In the genomic region with DNA sequence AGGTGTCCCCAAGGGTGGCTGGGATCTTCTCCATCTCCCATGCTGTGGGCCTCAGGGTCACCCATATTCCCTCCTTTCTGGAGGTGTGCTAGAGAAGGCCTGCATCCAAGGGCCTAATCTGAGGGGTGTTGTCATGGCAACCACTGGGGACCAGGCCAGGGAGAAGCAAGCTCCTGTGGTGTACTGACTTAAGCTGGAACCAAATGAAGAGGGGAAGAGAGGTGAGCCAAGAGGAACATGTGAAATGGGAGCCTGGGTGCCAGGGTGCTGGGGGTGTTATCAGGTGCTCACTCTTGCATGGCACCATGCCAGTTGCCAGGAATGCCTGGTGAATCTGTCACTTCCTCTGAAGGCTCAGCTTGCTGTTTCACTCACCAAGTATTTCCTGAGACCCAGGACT, we compare ENCODE assay signal across 11 mouse cellular contexts.
DNase-seq lines count a peak whose midpoint lies in the region; ATAC-seq lines count a peak whose summit lies in the region.
"Had no signal": no experiment of that assay in that cellular context is flagged by ENCODE, and none has a peak within 500 bp of the region (broad histone marks: within the 10 kb centered on the region; RNA-seq: fewer than 3 reads in every experiment).

No protein-coding gene starts in this region.

- H3K27ac ChIP-seq in forebrain, embryonic 12.5 days: no peak overlapping the region
- H3K27ac ChIP-seq: embryonic facial prominence, embryonic 13.5 days; liver, embryonic 15.5 days; midbrain, embryonic 12.5 days had no signal

- peaks cover 4% of the 10 kb centered on the region; the same call in 1 of the 2 replicates for H3K4me1 ChIP-seq in forebrain, embryonic 12.5 days
- H3K4me1 ChIP-seq: liver, embryonic 15.5 days; midbrain, embryonic 12.5 days had no signal

- H3K9ac ChIP-seq in forebrain, embryonic 12.5 days: no peak overlapping the region
- H3K9ac ChIP-seq: embryonic facial prominence, embryonic 13.5 days; liver, embryonic 15.5 days; midbrain, embryonic 12.5 days had no signal

- no peaks in the 10 kb centered on the region for H3K36me3 ChIP-seq in forebrain, embryonic 12.5 days (replicated peaks)
- H3K36me3 ChIP-seq: embryonic facial prominence, embryonic 13.5 days; liver, embryonic 15.5 days; midbrain, embryonic 12.5 days had no signal

- H3K9me3 ChIP-seq in forebrain, embryonic 12.5 days: no peaks in the 10 kb centered on the region
- H3K9me3 ChIP-seq: embryonic facial prominence, embryonic 13.5 days; liver, embryonic 15.5 days; midbrain, embryonic 12.5 days had no signal

- no peaks in the 10 kb centered on the region for H3K27me3 ChIP-seq in forebrain, embryonic 12.5 days
- H3K27me3 ChIP-seq: embryonic facial prominence, embryonic 13.5 days; liver, embryonic 15.5 days; midbrain, embryonic 12.5 days had no signal

- ATAC-seq in forebrain, embryonic 12.5 days (ENCODE audit: low FRiP score): no peak

- intact Hi-C loops in left cerebral cortex, postnatal 4 days (cut with DNase I): loop anchor here (10.0 kb wide), 1 partner anchor 474 kb away; no protein-coding TSS in a partner anchor

- peak; percentile 13 to 31 for DNase-seq in frontal cortex, postnatal 36 days (ENCODE audit: low spot score in 2 of 2)
- DNase-seq in frontal cortex, postnatal 14 days (ENCODE audit: low spot score in 2 of 2): no peak
- peak; percentile 22 to 26 for DNase-seq in left cerebral cortex, adult 18-20 months (ENCODE audit: low spot score in 2 of 2)
- DNase-seq in left cerebral cortex, adult 11 months (ENCODE audit: low spot score): no peak
- peak; percentile 96 for DNase-seq in cerebellum, adult 9-11 months
- peak; percentile 79 for DNase-seq in left cerebral cortex, postnatal 4 days
- no peak for DNase-seq in adrenal gland, adult 2 months

- H3K4me2 ChIP-seq in forebrain, embryonic 12.5 days: no peak overlapping the region
- H3K4me2 ChIP-seq: embryonic facial prominence, embryonic 13.5 days; liver, embryonic 15.5 days; midbrain, embryonic 12.5 days had no signal

- no peak overlapping the region for H3K4me3 ChIP-seq in forebrain, embryonic 12.5 days (replicated peaks)
- H3K4me3 ChIP-seq: embryonic facial prominence, embryonic 13.5 days; liver, embryonic 15.5 days; midbrain, embryonic 12.5 days had no signal

Comparison
In these comparisons a context has a peak if more than half of its experiments do, and no peak if none do; other contexts are left out.
1. DNase-seq: peak in frontal cortex, postnatal 36 days (2 of 2), left cerebral cortex, adult 18-20 months (2 of 2), cerebellum, adult 9-11 months (single experiment) and left cerebral cortex, postnatal 4 days (single experiment); none in frontal cortex, postnatal 14 days (0 of 2), left cerebral cortex, adult 11 months (single experiment) and adrenal gland, adult 2 months (single experiment).